Mouse (Mus musculus): ENCODE measurements around the gene Aspdh.

GRCm38 (mm10) chr7:44446070-44446855 is 18.9 kb upstream of the Aspdh start:
- TF ChIP-seq POLR2A (IDR thresholded peaks at IDR 0.05; ENCODE audit: insufficient read length, low read depth) (no peak), SRF (IDR thresholded peaks at IDR 0.05; ENCODE audit: control insufficient read depth, insufficient read length, low read depth) (no peak), TCF12 (IDR thresholded peaks at IDR 0.05; ENCODE audit: insufficient read depth, poor library complexity, severe bottlenecking) (no peak), REST (IDR thresholded peaks at IDR 0.05; ENCODE audit: insufficient read depth, insufficient read length) (no peak), MAX (IDR thresholded peaks at IDR 0.05; ENCODE audit: low read depth) (no peak), CEBPB (IDR thresholded peaks at IDR 0.05; ENCODE audit: insufficient read depth, poor library complexity, severe bottlenecking) (no peak), POLR2AphosphoS2 (IDR thresholded peaks at IDR 0.05; ENCODE audit: insufficient read length, low read depth) (no peak), TCF3 (IDR thresholded peaks at IDR 0.05; ENCODE audit: insufficient read length, low read depth) (no peak), E2F4 (IDR thresholded peaks at IDR 0.05; ENCODE audit: insufficient read depth) (no peak)

Measured in myocyte (in vitro differentiated cells).